Mouse (Mus musculus) bone marrow, adult 2 months (tissue): ENCODE results near the gene Zdhhc15. TPM values are rescaled to one million over a fixed set of nuclear protein-coding genes. Genes with fewer than 3 reads are reported as not detected.
A peak's percentile ranks its signal among the peaks of the same experiment; 100 is the strongest.
"Not testable (repeated sequence)": the region's sequence is repeated elsewhere in the genome, so short reads cannot be mapped to it uniquely, and the experiment has no call there.

Source experiments
- H3K27ac ChIP-seq: fragments of 200-500 bp; 2 replicates; pipeline ENCODE4 v1.5.1; 2012; ENCODE audit warnings: low read depth, mild to moderate bottlenecking, control low read depth, inconsistent platforms, low read length; ENCODE audit not compliant: control insufficient read depth, poor library complexity, insufficient read depth
- H3K4me1 ChIP-seq: fragments of 200-500 bp; 2 replicates; pipeline ENCODE4 v1.6.1; 2011; ENCODE audit warnings: low read length; ENCODE audit not compliant: control insufficient read depth, insufficient read depth
- H3K4me3 ChIP-seq: fragments of 200-500 bp; replicated peaks from 2 replicates; pipeline ENCODE3; 2011; ENCODE audit warnings: mild to moderate bottlenecking, low read depth, low read length, control low read depth; ENCODE audit not compliant: control insufficient read depth
- CTCF ChIP-seq: fragments of 200-500 bp; IDR thresholded peaks from 2 replicates; pipeline ENCODE4 v1.5.1; 2011; ENCODE audit warnings: low read length, control low read depth; ENCODE audit not compliant: control insufficient read depth, insufficient read depth
- POLR2A ChIP-seq: fragments of 200-500 bp; IDR thresholded peaks from 2 replicates; pipeline ENCODE4 v1.6.1; 2011; ENCODE audit warnings: low read depth, mild to moderate bottlenecking, control low read depth, low read length, borderline replicate concordance; ENCODE audit not compliant: control insufficient read depth
- WGBS: fragments of 180-500 bp; shearing (Covaris S2); methylation state at CpG from one replicate; pipeline ENCODE4 v1.1.7; 2018; 5-methylcytosine and 5-hydroxymethylcytosine counted together
- polyA plus RNA-seq: library from polyadenylated mRNA; stranded (reverse); fragments of >200 nt; gene quantifications from 2 replicates; pipeline ENCODE4 v1.2.4, GENCODE M21; 2011; ENCODE audit warnings: low replicate concordance; ENCODE audit not compliant: missing spikeins, insufficient read depth, insufficient read length

The Zdhhc15 gene
- 1.00 and 1.3 TPM in 2 replicates for polyA plus RNA-seq

GRCm38 (mm10) chrX:104670757-104671549 is at the start of gene Zdhhc15:
Zdhhc15 (minus strand) TSS chrX:104671064.
- no peak for TF ChIP-seq CTCF
- TF ChIP-seq POLR2A, result 0 out of 2 replicates have a peak, but pooled peaks have one; percentile 33
- H3K4me3 ChIP-seq, result peak within 1 kb of the TSS; percentile 80
- WGBS, result 15% methylated on average over 31 of the region's 31 CpGs
- peak within 1 kb of the TSS; percentile 15; the same call in 1 of the 2 replicates for H3K27ac ChIP-seq
- no peaks in the 10 kb centered on the region for H3K4me1 ChIP-seq

- no peak for TF ChIP-seq CTCF
- TF ChIP-seq POLR2A, result no peak
- Histone ChIP-seq H3K4me3 (no peak overlapping the region), H3K27ac (no peak overlapping the region), H3K4me1 (no peaks in the 10 kb centered on the region)
- WGBS, result 81% methylated on average over 2 of the region's 2 CpGs
Observed at GRCm38 (mm10) chrX:104707935-104708334, 37.1 kb upstream of the Zdhhc15 start.

GRCm38 (mm10) chrX:104669850-104670756 is 761 bp downstream of the Zdhhc15 start:
- WGBS, result 20% methylated on average over 19 of the region's 19 CpGs
- TF ChIP-seq POLR2A, result no peak
- TF ChIP-seq CTCF, result no peak
- H3K27ac ChIP-seq, result peak overlapping the region; percentile 15; the same call in 1 of the 2 replicates

GRCm38 (mm10) chrX:104656976-104657375 is 13.9 kb downstream of the Zdhhc15 start:
- no peaks in the 10 kb centered on the region for H3K4me1 ChIP-seq
- WGBS, result 87% methylated on average over 1 of the region's 1 CpGs
- H3K27ac ChIP-seq, result no peak overlapping the region
- H3K4me3 ChIP-seq, result no peak overlapping the region
- TF ChIP-seq CTCF, result no peak
- no peak for TF ChIP-seq POLR2A

More at GRCm38 (mm10) chrX:104669850-104670756, 761 bp downstream of the Zdhhc15 start:
- no peaks in the 10 kb centered on the region for H3K4me1 ChIP-seq
- H3K4me3 ChIP-seq, result peak overlapping the region; percentile 80

- H3K27ac ChIP-seq, result no peak overlapping the region
- H3K4me1 ChIP-seq, result no peaks in the 10 kb centered on the region
- TF ChIP-seq CTCF (no peak), POLR2A (no peak)
- WGBS, result 84% methylated on average over 10 of the region's 10 CpGs
- H3K4me3 ChIP-seq, result no peak overlapping the region
Observed at GRCm38 (mm10) chrX:104612531-104612930, 58.3 kb downstream of the Zdhhc15 start.

GRCm38 (mm10) chrX:104603738-104604430 is 67.0 kb downstream of the Zdhhc15 start:
- 75% methylated on average over 2 of the region's 7 CpGs for WGBS
- not testable (repeated sequence) for H3K4me3 ChIP-seq, H3K27ac ChIP-seq, H3K4me1 ChIP-seq

GRCm38 (mm10) chrX:104602168-104602859 is 68.5 kb downstream of the Zdhhc15 start:
- not testable (repeated sequence) for H3K27ac ChIP-seq, H3K4me1 ChIP-seq, H3K4me3 ChIP-seq
- 68% methylated on average over 8 of the region's 13 CpGs for WGBS

- 69% methylated on average over 5 of the region's 5 CpGs for WGBS
- Histone ChIP-seq H3K27ac (no peak overlapping the region), H3K4me3 (no peak overlapping the region), H3K4me1 (peaks cover 1% of the 10 kb centered on the region)
- TF ChIP-seq CTCF (no peak), POLR2A (no peak)
Observed at GRCm38 (mm10) chrX:104573946-104574345, 96.9 kb downstream of the Zdhhc15 start.
